Mouse (Mus musculus) hindlimb bud, embryonic 11.5 days (tissue): Measurements from ENCODE around the gene Tmprss15.

ENCODE experiments used
- DNase-seq: peaks from one replicate; pipeline ENCODE4 v3.0.0-alpha.2; 2012; ENCODE audit warnings: low read depth, low spot score; ENCODE audit errors: extremely low spot score

The Tmprss15 gene

GRCm38 (mm10) chr16:79090997-79091396 lies at the start of gene Tmprss15:
TSS of gene Tmprss15 (minus strand) at chr16:79091097.
- no peak for DNase-seq

GRCm38 (mm10) chr16:79114879-79115278 lies 24.0 kb upstream of the Tmprss15 start:
- no peak for DNase-seq

- no peak for DNase-seq
Measured at GRCm38 (mm10) chr16:79109516-79109915, 18.6 kb upstream of the Tmprss15 start.

GRCm38 (mm10) chr16:79108969-79109368 lies 18.1 kb upstream of the Tmprss15 start:
- no peak for DNase-seq

GRCm38 (mm10) chr16:79100325-79100724 lies 9.4 kb upstream of the Tmprss15 start:
- no peak for DNase-seq

- no peak for DNase-seq
Measured at GRCm38 (mm10) chr16:79098321-79098720, 7.4 kb upstream of the Tmprss15 start.

- DNase-seq = no peak
Measured at GRCm38 (mm10) chr16:79086550-79086949, 4.3 kb downstream of the Tmprss15 start.

- DNase-seq = no peak
Measured at GRCm38 (mm10) chr16:79063848-79064247, 27.0 kb downstream of the Tmprss15 start.

GRCm38 (mm10) chr16:79058775-79059558 lies 31.9 kb downstream of the Tmprss15 start:
- no peak for DNase-seq

GRCm38 (mm10) chr16:79032593-79032992 lies 58.3 kb downstream of the Tmprss15 start:
- no peak for DNase-seq

- DNase-seq = no peak
Measured at GRCm38 (mm10) chr16:79002812-79003211, 88.1 kb downstream of the Tmprss15 start.

- no peak for DNase-seq
Measured at GRCm38 (mm10) chr16:79001679-79002078, 89.2 kb downstream of the Tmprss15 start.

GRCm38 (mm10) chr16:78976384-78976783 lies 114.5 kb downstream of the Tmprss15 start:
- no peak for DNase-seq

- DNase-seq = no peak
Measured at GRCm38 (mm10) chr16:78974099-78974498, 116.8 kb downstream of the Tmprss15 start.

GRCm38 (mm10) chr16:78969091-78969731 lies 121.7 kb downstream of the Tmprss15 start:
- DNase-seq = peak; percentile 50

GRCm38 (mm10) chr16:78957434-78957833 lies 133.5 kb downstream of the Tmprss15 start:
- no peak for DNase-seq

- DNase-seq = no peak
Measured at GRCm38 (mm10) chr16:78950359-78950758, 140.5 kb downstream of the Tmprss15 start.

- no peak for DNase-seq
Measured at GRCm38 (mm10) chr16:78937755-78938154, 153.1 kb downstream of the Tmprss15 start.

GRCm38 (mm10) chr16:78934298-78934697 lies 156.6 kb downstream of the Tmprss15 start:
- no peak for DNase-seq

- no peak for DNase-seq
Measured at GRCm38 (mm10) chr16:78931287-78932025, 159.4 kb downstream of the Tmprss15 start.

- DNase-seq = no peak
Measured at GRCm38 (mm10) chr16:78930382-78931286, 160.3 kb downstream of the Tmprss15 start, which contains the start of gene Chodl. TSS of gene Chodl (plus strand) at chr16:78930948.
